Mouse (Mus musculus): Measurements from ENCODE around the gene Colq.

Gene Colq

DNA sequence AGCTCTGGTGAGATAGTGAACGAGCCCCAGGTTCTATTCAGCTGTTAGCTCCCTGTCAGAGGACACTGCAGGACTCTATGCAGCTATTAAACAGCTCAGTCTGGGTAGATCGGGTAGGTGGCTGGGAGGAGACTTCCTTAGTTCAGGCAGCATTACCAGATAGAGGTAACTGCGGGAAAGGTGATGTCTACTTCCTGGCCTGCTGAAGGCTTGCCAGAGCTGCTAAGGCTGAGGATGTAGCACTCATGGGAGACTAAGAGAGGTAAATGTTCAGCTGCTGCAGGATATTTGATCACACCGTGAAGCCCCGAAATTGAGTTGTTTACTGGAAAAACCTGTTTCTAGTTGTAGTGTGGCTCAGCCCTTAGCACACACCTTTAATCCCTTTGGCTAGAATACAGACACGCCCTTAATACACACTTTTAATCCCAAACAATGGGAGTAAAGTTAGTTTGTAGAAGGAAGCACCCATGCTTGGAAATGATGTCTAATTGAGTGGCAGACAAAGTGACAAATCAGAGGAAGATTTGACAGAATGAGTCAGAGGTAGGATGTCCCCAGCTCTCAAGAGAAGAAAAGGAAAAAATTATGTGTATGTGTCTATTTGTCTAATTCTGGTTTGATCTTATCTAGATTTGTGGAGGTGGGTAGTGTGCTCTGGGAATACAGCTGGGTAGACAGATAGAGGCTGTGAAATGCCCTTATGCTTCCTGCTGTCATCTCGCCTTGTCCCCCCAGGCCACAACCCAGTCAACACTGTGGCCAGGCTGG lies 65.9 kb downstream of the Colq start:
- DNase-seq (ENCODE audit: low spot score): no peak

DNA sequence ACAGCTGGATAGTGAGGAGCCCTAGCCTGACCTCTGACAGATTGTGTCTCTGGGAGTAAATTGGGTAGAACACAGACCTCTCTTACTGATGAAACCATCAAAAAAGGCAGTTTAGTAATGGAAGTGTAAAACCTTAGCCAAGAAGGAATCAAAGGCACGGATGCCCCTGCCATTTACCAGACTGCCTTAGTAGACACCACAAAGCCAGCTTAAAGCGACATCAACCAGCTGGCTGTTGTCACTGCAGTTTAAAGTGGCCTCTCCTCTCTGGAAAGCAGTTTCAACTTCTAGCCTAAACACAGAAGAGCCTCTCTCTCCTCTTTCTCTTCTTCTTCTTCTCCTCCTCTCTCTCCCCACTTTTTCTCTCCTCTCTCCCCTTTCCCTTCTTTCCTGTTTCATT lies 69.8 kb downstream of the Colq start:
- no peak for DNase-seq (ENCODE audit: low spot score)

DNA sequence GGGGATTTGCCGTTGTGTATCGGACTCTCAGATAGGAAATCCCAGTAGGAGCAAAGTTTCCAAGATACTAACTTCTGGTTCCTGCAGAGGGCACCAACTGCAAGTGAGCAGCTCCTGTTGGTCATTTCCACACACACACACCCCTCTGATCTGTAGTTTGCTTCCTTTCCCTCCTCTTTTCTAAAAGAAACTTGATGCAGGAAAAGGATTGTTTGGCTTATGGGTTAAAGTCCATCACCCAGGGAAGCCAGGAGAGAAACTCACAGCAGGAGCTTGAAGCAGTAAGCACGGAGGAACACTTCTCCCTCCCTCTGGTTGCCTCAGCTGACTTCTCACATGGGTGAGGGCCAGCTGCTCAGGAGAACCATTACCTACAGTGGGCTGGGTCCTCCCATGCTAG lies 72.0 kb downstream of the Colq start:
- no peak for DNase-seq (ENCODE audit: low spot score)

DNA sequence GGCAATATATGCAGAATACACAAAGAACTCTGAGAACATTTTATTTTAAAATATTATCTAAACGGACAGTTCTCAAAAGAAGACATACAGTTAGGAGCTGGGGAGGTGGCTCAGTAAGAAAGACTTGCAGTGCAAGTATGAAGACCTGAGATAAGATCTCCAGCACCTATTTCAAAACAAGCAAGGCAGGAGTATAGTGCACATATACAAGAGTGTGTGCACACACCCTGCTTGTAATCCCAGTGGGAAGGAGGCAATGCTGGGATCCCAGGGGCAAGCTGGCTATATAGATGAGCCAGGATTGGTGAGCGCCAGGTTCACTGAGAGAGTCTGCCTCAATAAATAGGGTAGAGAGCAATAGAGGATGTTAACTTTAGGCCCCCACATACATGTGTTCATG lies 75.2 kb downstream of the Colq start:
- DNase-seq (ENCODE audit: low spot score): no peak

DNA sequence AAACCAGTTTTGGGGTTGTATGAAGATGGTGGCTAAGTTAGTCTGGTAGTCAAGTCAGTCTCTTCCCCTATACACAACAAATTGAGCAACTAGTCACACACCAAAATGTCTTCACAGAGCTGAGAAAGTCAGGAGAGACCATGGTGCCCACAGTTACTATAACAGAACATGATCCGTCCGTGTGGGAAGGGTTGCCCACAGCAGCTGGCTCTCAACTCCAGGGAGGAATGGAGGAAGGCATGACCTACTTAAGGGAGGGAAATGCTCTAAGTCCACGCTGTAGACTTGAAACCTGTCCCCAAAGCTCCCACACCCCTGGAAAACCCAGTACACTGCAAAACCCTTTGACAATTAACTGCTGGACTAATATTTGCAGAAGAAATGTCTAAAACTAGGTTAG lies 80.8 kb downstream of the Colq start:
- no peak for DNase-seq (ENCODE audit: low spot score)

DNA sequence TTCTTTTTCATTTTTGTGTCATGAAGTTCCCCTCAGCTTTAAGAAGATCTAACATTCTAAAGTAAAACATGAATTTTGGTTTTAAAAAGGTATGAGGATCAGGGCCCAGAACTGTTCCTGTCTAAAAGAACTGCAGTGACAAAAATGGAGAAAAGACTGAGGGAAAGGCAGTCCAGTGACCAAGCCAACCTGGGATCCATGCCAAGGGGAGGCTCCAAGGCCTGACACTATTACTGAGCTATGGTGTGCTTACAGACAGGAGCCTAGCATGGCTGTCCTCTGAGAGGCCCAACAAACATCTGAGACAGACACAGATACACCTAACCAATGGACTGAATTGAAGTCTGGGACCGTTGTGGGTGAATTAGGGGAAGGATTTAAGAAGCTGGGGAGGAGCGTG lies 81.2 kb downstream of the Colq start:
- no peak for DNase-seq (ENCODE audit: low spot score)

DNA sequence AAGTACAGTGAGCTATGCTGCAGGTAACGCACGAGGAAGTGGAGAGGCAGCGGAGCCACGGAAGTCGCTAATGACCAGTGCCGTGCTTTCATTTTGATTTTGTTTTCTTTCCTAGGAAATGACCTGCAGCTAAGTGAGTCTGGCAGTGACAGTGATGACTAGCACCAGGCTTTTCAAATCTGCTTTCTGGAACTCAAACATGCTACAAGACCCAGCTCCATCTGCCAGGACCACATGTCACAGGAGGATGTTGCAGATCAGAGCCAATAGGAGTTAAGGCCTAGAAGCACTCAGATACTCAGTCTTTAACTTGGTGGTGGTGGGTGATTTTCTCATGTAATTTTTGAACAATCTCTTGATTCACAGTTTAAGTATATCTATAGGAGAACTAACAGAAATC lies 84.7 kb downstream of the Colq start:
- peak; percentile 43 for DNase-seq (ENCODE audit: low spot score)

DNA sequence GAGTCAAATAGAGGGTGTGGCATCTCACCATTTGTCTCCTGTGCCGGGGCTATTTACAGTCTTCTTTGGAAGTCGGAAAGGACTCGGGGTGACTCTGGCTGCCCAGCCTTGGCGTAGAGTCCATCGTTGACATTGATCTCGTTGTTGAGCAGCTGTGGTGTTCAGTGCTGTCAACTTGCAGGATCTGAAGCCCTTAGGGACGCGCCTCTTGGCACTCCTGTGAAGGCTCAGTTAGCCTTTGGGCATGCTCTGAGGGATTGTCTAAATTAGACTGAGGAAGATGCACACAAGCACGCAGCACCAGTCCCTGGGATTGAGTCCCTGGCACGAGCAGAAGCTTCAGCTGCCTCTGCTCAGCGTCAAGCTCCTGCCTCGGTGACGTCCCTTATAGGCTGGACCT lies 87.7 kb downstream of the Colq start:
- no peak for DNase-seq (ENCODE audit: low spot score)

DNA sequence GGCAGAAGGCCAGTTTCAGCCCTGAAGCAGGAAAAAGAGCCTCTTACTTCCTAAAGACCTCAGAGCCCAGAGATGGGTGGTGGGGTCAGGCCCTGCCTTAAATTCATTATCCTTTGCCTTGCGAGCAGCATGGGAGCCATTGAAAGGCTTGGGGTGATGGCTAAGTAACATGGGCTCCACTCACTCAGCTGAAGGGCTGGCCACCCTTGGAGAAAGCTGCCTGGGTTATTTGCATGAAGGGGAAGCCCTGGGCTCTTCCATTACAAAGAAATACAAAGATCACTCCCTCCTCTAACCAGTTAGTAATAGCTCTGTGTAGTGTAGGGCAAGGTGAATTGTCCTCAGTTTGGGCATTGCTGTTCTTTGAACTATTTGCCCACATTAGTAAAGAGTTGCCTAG lies 91.6 kb downstream of the Colq start:
- DNase-seq (ENCODE audit: low spot score): no peak

DNA sequence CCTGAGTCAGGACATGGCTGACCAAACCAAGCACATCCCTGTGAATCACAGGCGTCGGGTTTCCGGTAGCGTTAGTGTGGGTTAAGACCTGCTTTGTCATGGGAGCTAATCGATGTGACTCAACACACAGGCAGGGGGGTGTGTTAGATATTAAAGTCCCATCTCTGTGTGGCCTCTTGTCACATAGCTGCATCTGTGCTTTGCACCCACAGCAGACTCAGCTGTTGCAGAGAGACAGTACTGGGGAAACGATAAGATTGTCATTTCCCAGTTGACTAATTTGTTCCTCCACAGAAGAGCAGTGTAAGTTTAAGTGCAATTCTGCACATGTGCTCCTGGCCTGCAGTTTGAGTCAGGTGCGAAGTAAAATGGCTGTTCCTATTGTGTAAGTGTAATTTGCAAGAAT lies 94.9 kb downstream of the Colq start:
- DNase-seq (ENCODE audit: low spot score): no peak

DNA sequence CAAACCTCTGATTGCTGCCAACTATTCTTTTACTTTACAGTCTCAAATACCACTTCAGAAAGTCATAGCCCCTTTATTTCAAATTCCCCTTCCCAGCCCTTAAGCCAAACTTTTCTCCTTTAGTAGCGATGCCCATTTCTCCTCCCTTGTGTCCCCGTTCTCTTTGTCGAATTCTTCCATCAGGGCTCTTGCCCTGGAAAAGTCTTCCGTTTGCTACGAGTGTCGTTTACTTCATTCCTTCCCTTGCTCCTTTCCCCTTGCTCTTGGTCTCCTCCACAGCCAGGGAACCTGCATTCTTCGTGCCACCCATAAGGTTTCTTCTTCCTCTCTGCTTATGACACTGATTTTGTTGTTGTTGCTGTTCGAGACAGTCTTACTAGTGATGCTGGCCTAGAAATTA lies 95.6 kb downstream of the Colq start:
- no peak for DNase-seq (ENCODE audit: low spot score)

DNA sequence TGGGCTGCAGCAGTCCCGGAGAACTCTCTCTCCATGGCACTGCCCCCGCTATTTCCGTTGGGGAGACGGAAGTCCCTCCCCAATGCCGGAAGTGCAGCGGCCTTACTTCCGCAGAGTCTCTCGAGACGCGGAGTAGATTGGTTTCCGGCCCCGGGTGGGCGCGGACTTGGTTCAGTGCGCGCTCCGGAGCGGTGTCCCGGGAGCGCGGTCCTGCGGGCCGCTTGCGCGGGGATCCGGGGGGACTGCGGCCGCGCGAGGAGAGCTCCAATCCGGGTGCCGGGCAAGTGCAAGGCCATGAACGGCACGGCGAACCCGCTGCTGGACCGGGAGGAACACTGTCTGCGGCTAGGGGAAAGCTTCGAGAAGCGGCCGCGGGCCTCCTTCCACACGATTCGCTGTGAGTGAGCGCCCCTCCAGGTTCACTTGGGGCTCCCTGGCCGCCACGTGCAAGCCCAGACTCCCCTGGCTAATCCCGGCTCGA lies 96.1 kb downstream of the Colq start, which contains the start of gene Mettl6:
Gene Mettl6, minus strand, starts transcription at position 66 of the 481 bp plus-strand sequence.
- peak; percentile 67 for DNase-seq (ENCODE audit: low spot score)

DNA sequence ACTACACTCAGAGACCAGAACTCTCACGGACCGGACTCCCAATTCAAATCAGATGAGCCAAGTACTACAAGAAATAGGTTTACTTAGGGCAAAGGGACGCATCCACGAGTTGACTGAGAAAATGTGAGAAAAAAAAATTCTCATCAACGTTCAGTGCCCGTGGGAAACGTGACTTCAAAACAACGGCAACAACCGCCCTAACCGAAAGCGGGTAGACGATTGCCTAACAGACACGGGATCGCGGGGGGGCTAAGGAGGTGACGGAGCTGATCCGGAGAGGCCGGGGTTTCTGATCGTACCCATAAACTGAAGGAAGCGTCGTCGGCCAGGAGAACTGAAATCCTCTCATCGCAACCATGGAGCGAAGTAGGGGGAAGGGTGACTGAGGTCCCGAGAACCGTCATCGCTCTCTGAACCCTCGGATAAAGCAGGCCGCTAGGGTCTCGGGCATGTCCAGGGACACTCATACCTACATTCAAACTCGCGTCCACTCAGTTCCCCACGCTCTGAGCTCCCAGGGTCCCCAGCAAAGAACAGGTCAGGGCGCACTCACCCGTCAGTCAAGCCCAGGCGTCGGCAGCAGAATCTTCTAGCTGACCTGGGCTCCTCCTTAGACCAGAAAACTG lies 96.7 kb downstream of the Colq start, which contains the start of gene Eaf1:
Gene Eaf1, plus strand, starts transcription at position 51 of the 626 bp plus-strand sequence.
- no peak for DNase-seq (ENCODE audit: low spot score)

DNA sequence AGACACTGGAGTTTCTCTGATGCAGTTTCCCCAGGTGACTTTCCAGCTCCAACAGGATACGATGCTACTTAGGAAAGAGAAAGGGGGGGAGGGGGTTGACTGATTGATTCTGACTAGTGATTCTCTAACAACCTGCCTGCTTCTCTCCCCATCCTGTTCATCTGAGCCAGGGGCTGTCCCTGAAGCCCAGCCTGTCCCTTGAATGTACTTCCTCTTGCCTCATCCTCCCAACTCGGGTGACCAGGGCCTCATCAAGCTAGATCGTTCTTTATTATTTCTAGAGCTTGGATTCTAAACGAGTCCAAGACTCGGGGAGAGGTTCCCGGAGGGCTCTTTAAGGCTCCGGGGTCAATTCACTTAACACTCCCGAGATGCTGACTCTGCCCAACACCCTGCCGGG lies 97.2 kb downstream of the Colq start:
- no peak for DNase-seq (ENCODE audit: low spot score)

DNA sequence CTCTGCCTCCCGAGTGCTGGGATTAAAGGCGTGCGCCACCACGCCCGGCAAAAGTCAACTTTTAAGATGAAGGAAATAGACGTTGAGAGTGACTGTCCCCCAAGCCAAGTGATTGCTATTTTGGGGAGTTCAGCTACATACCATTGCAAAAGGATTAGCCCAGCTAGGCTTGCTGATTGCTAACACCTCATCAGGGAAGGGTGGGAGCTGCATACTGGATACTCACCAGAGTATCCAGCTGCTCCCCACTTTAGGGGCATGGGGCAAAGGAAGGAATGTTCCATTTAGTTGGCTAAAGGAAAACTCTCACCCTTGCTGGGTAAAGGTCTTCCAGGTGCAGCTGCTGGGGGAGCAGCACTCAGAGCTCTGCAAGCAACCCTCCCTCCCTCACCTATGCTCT lies 103.1 kb downstream of the Colq start:
- no peak for DNase-seq (ENCODE audit: low spot score)

DNA sequence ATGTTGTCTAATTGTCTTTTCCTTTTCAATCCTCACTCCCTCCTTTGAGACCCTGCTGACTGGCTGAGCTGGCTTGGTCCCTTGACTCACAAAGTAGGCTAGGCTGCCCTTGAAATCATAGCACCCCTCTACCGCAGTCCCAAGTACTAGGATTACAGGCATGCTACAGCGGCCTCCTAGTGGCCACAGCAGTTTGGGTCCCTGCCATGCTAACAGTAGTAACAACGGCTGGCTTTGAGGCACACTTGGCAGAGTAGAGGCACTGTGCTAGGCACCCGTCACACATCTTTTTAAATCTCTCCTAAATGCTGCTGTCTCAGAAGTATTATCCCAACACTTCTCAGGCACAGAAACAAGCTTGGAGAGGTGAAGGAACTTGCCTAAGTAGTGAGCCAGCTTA lies 104.7 kb downstream of the Colq start:
- DNase-seq (ENCODE audit: low spot score): no peak

DNA sequence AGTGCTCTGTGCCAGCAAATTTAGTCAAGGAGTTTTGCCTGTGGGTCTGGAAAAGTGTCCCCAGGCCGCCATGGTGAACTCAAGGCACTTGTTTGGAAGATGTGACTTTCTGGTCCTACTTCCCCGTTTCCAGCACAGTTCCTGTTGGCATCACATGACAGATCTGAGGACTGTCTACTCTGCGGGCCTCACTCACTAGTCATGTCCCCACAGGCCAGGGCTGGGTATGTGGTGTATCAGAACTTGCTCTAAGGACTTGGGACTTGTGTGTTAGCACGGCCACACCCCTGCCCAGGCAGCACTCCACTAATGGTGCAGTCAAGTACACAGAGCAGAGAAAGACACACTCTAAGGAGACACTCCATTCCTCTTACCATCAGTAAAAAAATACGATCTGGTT lies 108.7 kb downstream of the Colq start:
- no peak for DNase-seq (ENCODE audit: low spot score)

DNA sequence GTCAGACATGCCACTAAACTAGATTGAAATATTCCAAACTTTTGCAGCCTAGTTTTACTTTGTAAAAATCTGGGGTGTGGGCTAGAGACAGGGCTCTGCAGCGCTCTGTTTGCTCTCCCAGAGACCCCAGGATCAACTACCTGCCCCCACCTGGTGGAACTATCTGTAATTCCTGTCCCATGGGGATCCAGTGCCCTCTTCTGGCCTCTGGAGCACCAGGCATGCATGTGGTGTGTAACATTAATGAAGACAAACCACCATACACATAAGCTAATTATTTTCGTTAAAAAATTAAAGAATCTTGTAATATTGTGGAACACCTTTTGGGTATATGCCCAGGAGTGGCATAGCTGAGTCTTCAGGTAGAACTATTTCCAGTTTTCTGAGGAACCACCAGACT lies 117.8 kb downstream of the Colq start:
- no peak for DNase-seq (ENCODE audit: low spot score)

Data from layer of hippocampus, adult 9-10 months (tissue).